Mouse (Mus musculus): ENCODE measurements around the gene Ncf2. TPM values are rescaled to one million over a fixed set of nuclear protein-coding genes. Genes with fewer than 3 reads are reported as not detected.

Ncf2 gene
- 5.0 TPM for polyA plus RNA-seq (2017; shearing (Covaris generic))

GRCm38 (mm10) chr1:152799897-152800296, at the start of gene Ncf2:
Ncf2 (plus strand) TSS chr1:152800194.

GRCm38 (mm10) chr1:152750312-152750965, 49.6 kb upstream of the Ncf2 start, which contains the start of gene Apobec4:
Apobec4 (plus strand) TSS chr1:152750551.

GRCm38 (mm10) chr1:152766032-152766772, 33.8 kb upstream of the Ncf2 start, which contains the start of the genes Rgl1 and Arpc5:
Rgl1 (minus strand) TSS chr1:152766351.
Arpc5 (plus strand) TSS chr1:152766542.

Other genes with a start within 250 kb of the Ncf2 start
- not detected for gene Apobec4, start 49.6 kb upstream of the Ncf2 start, polyA plus RNA-seq (2017; shearing (Covaris generic))
- gene Rgl1, start 33.8 kb upstream of the Ncf2 start, polyA plus RNA-seq (2017; shearing (Covaris generic)) = 0.87 TPM
- gene Arpc5, start 33.7 kb upstream of the Ncf2 start, polyA plus RNA-seq (2017; shearing (Covaris generic)) = 779 TPM
- gene Smg7, start 102.5 kb downstream of the Ncf2 start, polyA plus RNA-seq (2017; shearing (Covaris generic)) = 63.8 TPM
- gene Nmnat2, start 154.8 kb downstream of the Ncf2 start, polyA plus RNA-seq (2017; shearing (Covaris generic)) = 1.2 TPM

Measured in inflammation-experienced regulatory T-cells, adult 16 weeks (primary cell).